Mouse (Mus musculus): Measurements from ENCODE around the gene Tmem9b.

- TF ChIP-seq CTCF (conservative IDR thresholded peaks at IDR 0.05; ENCODE audit: low read length), result no peak
- TF ChIP-seq POU5F1 (IDR thresholded peaks at IDR 0.05; ENCODE audit: borderline replicate concordance, low read length), result no peak
Measured at GRCm38 (mm10) chr7:109783281-109783680, 30.6 kb upstream of the Tmem9b start.

Data from E14TG2a.4 (cell line).